Mouse (Mus musculus) skeletal muscle tissue, adult 2 months (tissue): ENCODE measurements around the gene Adcy1.

ENCODE experiments used
- DNase-seq: peaks from one replicate; pipeline ENCODE4 v3.0.0-alpha.2; 2012; ENCODE audit warnings: low read depth, low spot score

Adcy1 gene

DNA sequence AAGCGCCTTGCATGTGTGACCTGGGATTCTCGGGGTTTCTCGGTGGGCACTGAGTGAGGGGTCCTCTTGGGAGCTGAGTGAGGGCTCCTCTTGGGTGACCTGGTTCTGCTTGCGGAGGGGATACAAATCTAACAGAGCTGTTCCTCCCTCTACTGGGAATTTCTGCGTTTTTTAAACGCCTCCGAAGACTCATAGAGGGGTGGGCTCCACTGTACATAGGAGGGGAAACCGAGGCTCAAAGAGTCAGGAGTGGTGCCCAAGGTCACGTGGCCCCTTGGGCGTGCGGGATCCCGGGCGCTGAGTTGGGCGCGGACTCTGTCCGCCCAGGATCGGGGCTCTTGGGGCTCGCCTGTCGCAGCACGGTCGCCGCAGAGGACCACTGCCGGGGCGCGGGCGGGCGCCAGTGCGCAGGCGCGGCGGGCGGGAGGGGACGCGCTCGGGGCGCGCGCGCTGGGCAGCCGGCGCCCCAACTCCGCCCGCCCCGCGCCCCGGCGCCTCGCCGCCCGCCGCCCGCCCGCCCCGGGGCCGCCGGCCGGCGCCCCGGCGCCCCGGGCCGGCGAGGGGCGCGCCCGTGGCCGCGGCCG is at the start of gene Adcy1:
Gene Adcy1 (plus strand): TSS at position 489 of the 584 bp plus-strand sequence.
- DNase-seq = no peak

DNA sequence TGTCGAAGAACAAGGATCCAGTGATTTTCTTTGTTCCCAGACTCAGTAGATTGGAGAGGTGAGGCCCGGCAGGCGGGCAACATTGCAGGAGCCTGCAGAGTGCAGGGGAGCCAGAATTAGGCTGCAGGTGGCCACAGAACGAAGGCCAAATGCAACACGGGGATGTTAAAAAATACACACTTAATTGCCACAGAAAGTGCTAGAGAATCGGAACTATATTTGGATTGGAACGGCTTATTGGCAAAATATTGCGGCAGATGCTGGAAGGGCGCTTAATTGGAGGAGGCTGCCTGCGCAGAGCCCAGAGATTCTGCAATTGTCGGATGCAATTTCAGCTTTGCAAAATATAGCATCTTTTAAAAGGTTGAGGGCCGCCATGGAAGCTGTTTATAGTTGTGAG is 46.4 kb upstream of the Adcy1 start:
- DNase-seq = no peak

DNA sequence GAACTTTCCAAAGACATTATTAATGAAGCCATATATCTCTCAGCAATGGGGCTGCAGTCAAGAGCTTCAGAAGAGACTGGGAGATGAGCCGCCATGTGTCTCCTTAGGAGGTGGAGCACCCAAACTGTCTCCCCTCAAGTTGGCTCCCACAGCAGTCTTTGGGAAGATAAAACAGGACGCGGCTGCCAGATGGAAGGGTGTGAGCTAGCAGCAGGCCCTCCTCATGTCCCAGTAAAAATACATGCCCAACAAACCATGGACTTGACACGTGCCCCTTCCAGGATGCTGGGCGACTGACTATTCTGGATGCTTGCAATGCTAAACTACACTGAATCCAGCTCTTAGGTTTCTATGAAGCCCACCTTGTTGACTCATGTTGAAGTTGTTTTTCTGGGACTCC is 45.2 kb upstream of the Adcy1 start:
- no peak for DNase-seq

DNA sequence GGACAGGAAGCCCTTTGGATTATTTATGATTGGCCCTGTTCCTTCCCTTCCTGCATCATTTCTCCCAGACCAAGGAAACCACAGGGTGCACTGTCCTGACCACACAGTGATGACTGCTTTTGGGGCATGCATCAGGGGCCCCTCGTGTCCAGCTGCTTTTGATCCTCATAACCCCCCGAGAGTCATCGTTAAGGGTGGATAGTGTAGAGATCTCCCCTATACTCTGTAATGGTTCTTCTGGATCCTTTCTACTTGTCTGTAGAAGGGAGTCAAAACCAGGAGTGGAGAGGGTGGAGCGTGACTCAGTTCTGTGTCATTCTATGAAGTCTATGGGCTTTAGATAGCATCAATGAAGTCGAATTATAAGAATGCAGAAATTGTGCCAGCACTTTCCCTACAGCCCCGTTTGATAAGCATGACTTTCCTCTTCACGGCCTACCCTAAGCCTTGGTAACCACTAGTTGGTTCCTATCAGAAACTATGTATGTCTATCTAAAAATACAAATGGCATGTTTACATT is 44.2 kb upstream of the Adcy1 start:
- no peak for DNase-seq

DNA sequence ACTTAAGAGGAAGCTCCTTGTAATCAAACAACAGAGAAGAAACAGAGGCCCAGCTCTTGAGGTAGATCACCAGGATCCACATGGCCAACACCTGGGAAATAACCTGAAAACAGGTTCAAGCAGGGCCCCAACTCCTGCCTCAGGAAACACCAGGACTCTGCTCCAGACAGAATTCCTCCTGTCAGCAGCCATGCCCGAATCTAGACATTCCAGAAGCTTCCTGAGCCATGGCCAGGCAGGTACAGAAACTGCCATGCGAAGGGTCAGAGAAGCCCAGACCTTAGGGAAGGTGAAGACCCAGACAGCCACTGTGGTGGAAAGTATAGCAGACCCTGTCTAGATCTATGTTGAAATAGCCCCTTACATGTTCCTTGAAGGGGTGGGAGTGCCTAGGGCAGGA is 30.2 kb upstream of the Adcy1 start:
- no peak for DNase-seq

DNA sequence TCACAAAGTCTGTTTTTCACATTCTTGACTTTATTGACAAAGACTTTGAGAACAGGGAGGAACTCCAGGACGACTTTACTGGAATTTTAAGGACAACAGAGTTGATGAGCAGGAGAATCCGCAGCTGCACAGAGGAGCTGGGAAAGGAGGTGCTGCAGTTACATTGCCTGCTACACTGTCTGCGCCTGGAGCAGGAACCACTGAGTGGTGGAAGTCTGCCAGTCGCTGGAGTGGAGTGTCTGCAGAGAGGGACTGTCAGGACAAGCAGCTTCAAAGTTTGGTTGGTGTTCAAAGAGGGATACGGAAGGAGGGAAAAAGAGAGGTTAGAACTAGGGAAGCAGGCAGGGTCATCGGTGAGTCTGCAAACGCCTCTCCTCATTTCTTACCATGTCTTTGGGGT is 23.6 kb upstream of the Adcy1 start:
- no peak for DNase-seq

DNA sequence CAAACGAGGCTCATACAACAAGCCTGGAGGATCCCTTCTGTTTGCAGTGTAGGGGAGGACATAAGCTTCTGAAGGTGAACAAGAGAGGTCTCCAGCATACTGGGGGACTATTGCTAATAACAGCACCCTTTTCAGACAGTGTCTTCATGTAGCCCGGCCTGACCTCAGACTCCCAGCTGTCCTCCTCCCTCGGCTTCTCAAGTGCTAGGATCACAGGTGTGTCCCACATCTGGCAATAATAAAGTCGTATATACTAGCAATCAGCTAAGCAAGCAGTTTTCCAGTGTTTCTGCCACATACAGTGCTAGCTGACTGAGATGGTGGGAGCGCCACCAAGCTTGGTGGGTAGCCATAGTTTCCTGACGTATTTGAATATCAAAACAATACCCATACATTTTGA is 22.5 kb upstream of the Adcy1 start:
- DNase-seq = no peak

DNA sequence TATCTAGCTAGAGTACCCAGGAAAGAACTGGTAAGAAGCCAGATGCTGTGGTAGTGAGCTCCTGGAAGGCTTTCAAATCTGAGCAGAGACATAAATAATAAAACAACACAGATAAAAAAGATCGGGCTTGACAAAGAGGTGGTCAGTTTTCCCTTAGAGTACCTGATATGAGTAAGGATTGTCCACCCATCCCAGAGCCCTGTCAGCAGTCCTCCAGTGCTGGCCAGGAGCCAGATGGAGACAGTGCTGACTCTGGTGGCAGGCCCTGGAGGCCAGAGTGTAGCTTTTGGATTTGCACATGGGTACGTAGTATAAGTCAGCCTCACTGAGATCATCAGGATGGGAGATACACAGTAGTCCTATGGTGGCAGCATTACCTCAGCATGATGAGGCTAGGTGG is 16.1 kb upstream of the Adcy1 start:
- no peak for DNase-seq

DNA sequence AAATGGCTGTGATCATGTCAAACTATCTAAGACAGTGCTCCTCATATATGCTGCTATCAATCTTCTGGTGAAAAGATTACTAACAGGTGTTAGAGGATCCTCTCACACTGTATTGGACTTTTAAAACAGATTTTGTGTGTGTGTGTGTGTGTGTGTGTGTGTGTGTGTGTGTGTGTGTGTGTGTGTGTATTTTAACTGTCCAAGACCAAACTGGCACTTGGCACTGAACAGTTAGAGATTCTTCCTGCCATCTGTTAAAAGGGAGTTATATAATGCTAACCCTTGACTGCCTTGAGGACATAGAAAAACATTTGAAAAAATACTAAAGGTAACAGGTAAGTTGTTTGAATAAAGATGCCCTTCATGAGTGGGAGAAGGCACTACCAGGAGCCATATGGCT is 15.7 kb upstream of the Adcy1 start:
- no peak for DNase-seq

DNA sequence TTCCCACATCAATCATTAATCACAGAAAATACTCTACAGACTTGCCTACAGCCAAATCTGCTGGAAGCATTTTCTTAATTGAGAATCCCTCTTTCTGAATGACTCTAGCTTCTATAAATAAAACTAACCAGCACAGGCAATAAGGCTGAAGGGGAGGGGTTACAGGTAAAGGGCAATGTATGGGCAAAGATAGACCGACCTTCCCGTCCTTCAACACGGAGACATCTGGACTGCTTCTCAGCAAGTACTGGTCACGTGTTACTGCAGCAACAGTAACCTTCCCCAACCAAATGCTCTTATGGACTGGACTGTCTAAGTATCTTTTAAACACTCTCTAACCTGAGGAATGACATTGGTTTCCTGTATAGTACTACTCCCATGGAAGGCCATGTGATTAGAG is 9.6 kb upstream of the Adcy1 start:
- DNase-seq = no peak

DNA sequence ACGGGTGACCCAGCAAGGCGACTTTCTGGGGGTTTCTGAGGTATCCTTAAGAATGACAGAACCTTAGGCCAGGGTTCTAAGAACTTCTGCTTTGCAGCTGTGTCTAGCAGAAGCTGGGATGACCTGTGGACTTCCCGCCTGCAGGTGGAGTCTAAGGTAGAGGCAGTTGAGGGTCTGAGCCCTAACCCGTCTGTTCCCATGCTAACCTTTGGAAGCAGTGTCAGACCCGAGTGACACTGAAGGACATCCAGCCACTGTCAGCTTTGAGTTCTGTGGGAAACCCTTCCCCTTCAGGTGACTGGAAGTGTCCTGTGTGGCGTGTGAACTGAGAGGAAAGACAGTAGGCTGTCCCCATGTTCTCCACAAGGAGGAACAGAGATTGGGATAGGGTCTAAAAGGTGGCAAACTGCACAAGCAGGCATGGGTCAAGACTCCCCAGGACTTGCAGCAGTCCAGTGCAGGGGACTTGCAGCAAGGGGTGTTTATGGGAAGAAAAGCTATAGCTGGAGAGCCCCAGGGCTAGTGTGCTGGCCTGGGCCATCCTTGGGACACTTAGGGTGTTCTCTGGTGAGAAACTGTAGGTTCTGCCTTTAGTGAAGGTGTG is 8.5 kb upstream of the Adcy1 start:
- DNase-seq = no peak

DNA sequence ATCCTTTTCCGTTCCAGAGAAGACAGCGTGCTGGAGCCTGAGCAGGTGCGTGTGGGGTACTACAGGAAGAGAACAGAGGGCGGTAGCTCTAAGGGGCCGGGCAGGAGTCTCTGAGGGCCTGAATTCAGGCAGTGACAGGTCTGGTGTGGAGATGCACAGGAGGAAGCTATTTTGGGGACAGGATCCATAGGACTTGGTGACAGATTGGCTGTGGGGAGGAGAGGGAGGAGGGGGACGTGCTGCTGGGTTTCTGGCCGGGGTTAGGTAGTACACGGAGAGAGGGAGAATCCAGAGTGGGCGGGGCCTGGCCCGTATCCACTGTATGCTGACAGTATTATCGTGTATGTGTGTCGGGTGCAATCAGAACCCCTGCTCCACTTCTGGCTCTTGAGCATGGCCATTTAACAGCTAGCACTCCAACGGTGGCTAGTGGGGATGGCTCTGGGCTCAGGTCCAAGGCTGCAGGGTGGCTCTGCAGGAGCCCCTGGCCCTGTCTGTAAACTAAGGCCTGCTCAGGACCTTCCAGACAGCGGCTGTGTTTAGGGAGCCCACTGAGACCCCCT is 7.8 kb upstream of the Adcy1 start:
- peak; percentile 7 for DNase-seq

DNA sequence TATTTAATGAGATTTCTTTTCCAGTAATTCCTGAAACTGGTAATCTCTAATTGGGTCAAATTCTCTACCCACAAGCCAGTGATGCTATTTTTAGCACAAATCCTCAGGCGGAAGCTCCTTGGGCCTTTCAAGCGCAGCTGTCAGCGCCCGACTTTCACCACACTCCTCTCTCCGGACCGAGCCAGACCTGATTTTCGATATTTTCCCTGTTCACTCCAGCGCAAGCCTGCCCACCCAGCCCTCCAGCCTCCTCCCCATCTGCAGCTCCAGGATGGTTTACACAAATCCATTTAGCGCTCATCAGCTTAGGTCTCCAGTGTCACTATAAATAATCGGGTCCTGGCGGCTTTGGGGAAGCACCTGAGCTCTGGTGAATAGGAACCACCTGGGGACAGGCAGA is 7.2 kb upstream of the Adcy1 start:
- DNase-seq = peak; percentile 18

DNA sequence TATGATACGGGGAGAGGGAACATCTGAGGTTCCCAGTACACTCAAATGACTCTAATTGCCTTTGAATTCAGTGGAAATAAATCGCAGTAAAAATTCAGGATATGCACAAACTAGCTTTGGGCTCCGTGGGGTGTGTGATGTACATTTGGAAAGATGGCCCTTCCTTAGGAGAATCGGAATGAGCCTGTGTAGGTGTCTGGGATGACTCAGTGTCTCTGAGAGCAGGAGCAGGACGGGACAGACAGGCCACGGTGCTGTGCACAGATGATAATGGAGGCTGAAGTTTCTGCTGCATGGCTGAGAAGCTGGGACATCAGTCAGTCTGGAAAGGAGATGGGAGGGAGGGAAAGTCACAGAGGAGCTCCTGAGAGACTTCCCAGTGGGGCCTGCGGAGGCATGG is 5.5 kb upstream of the Adcy1 start:
- no peak for DNase-seq

DNA sequence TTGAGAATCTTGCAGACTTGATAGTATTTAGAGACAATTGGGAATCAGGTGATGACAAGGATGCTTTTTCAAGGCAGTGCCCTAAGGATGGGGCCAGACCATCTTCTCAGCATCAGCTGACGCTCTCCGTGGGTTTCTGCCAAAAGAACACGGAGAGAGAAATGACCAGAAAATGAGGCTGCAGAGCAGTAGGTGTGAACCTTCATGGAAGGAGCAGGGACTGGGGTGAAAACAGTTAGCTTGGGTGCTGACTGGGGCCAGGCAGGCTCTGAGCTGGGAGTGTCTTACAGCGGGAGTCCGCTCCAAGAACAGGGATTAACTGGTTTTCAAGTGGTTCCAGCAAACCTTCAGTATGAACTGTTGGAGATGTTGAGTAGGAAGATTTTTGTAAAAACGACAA is 1.3 kb upstream of the Adcy1 start:
- DNase-seq = no peak

DNA sequence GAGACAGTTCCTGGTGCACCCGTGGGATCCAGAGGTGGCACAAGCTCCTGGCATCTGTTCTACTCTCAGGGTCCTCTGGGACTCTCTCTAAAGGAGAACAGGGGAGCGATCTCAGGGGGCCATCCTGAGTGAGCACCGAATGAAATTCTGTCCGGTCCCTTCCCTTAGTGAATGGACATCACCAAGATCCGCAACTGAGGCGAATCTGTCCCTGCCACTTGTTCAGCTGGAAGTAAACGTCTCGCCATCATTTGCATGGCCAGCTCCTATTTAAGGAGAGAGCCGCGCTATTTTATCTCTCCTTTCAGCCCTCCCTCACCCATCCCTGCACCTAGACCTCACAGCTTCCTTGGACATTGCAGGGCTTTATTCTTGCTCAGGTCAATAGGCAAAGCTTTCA is 723 bp upstream of the Adcy1 start:
- DNase-seq = no peak

DNA sequence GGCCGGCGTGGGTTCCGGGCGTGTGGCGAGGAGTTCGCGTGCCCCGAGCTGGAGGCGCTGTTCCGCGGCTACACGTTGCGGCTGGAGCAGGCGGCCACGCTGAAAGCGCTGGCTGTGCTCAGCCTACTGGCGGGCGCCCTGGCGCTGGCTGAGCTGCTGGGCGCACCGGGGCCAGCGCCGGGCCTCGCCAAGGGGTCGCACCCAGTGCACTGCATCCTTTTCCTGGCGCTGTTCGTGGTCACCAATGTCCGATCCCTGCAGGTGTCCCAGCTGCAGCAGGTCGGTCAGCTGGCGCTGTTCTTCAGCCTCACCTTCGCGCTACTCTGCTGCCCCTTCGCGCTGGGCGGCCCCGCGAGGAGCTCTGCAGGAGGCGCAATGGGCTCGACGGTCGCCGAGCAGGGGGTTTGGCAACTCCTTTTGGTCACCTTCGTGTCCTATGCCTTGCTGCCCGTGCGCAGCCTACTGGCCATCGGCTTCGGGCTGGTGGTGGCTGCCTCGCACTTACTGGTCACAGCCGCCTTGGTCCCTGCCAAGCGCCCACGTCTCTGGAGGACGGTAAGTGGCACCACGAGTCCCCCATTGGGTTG is 485 bp downstream of the Adcy1 start:
- no peak for DNase-seq

DNA sequence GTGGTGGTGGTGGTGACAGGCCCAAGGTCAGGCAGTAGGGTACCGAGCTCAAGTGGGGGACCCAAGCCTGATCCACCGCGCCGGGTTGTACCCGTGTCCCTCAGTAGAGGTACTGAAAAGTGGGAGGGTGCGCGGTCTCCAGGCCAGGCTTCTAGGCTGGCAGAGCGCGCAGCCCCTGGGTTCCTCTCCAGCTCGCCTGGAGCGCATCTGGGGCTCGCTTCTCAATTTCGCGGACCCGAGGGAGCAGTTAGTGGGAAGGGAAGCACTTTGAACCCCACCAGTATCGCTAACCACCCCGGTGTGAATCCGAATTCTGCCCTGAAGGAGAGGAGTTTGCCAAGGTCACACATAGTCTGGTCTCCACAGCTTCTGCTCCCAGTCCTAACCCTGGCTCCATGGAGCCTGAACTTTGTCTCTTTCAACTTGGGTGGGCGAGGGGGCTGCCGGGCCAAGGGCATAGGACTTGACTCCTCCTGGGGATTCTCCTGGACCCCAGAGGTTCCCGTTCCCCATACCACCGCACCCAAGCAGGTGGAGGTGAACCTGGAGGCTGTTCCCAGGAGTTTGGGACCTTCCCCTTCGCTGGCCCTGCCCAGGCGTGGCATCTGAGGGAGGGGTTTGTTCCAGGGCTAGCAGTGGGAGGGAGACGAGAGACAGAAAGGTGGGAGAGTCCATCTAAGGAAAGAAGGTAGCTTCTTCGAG is 1.3 kb downstream of the Adcy1 start:
- DNase-seq = no peak

DNA sequence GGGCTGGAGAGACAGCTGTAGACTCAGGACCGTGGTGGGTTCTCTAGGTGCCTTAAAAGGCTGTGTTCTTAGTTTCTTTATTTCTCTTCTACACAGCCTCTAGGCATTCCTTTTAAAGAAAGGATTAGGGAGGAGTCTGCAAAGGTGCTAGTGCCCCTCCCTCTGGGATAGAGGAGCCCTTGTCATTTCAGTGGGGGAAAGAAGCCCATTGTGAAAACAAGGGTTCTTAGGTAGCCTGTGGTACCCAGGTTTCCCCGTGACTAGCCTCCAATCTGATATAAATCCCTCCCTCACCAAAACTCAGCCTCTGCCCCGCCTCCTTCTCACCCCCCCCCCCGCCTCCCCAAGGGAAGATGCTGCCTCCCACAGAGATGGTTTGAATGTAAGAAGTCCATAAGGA is 2.1 kb downstream of the Adcy1 start:
- DNase-seq = no peak

DNA sequence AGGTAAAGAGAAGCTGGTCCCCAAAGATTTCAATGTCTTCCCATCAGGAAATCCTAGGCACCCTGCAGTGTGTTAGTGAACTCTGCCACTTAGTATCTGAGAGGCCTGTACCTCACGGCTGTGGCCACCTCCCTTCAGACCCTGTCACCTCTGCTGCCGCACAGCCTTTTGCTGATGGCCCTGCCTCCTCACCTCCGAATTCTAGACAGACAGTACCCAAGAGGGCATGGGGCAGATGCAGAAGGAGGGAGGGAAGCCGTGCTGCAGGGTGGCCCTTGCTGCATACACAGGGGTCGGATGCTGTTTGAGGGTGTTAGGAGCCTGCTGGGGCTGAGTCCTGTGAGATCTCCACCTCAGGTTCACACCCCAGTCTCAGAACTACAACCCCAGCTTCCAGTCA is 2.6 kb downstream of the Adcy1 start:
- DNase-seq = no peak

DNA sequence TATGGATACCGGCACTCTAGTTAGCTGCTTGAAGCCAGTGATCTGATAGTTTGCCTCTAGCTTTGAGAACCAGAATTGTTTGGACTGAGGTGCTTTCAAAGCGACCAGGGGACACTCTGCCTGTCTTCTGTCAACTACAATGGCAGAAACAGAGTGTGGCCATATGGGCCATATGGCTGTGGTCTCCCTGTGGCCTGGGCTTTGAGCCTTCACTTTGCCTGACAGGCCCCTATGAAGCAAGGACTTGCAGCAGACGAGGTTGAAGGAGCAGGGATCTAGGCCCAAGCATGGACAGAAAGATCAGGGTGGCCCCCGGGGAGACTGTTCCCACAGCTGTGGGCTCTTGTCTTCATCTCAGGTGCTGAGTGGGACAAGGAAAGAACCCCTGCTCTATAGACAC is 4.0 kb downstream of the Adcy1 start:
- no peak for DNase-seq

DNA sequence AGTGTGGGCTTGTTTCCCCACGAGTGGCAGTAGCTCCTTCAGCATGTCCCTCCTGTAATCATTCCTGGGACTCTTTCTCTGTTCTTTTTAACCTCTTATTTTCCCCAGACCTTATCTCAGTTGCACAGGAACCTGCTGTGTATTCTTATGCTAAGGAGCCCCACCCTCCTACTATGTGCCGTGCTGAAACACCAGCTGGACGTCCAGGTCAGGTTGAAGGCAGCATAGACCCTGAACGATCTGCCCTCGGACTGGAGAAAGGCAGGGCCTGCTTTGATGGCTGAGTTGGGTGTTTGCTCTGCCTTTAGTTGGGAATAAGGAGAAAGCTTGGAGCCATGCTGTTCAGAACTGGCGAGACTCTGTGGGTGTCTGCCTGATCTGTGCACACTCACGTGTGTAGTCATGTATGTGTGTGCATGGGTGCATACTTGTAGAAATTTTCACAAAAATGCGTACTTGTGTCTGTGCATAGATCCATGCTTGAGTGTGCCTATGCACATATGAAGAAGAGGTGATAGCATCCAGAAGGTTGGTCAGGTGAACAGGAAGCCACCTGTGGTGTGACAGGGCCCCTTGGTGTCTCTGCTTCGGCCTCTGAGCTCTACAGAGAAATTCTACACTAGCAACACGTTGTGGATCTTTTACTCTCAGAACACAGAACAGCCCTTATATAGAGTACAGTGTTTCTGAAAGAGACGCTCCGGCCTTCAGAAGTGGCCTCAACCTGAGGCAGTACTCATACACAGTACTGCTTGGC is 5.4 kb downstream of the Adcy1 start:
- DNase-seq = no peak
